Mouse (Mus musculus) frontal cortex, postnatal 36 days (tissue): ENCODE measurements around the gene Gm4952.
A peak's percentile ranks its signal among the peaks of the same experiment; 100 is the strongest.

Experiments
- DNase-seq, 2 experiments: peaks; one replicate each; pipeline ENCODE4 v3.0.0; 2022; ENCODE audit warnings: low spot score in 2 of 2

Gm4952 gene

DNA sequence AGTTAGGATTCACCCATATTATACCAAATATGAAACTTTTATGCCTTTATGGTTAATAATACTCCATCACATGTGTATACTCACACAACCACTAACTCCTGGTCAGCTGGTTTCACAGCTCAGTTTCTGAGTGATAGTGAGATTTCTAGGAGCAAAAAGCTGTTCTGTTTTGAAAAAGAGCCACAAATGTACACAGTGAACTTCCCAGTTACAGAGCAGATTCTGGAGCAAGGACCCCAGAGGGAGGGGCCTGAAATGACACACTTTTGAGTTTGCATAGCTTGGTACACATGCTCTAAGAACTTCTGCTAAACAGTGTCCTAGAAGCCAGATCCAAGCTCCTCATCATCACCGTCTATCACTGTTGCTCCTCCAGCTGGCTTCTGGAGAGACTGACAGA is at the start of gene Gm4952:
Gm4952 (plus strand) TSS at position 301 of the 400 bp plus-strand sequence.
- no peak for DNase-seq

DNA sequence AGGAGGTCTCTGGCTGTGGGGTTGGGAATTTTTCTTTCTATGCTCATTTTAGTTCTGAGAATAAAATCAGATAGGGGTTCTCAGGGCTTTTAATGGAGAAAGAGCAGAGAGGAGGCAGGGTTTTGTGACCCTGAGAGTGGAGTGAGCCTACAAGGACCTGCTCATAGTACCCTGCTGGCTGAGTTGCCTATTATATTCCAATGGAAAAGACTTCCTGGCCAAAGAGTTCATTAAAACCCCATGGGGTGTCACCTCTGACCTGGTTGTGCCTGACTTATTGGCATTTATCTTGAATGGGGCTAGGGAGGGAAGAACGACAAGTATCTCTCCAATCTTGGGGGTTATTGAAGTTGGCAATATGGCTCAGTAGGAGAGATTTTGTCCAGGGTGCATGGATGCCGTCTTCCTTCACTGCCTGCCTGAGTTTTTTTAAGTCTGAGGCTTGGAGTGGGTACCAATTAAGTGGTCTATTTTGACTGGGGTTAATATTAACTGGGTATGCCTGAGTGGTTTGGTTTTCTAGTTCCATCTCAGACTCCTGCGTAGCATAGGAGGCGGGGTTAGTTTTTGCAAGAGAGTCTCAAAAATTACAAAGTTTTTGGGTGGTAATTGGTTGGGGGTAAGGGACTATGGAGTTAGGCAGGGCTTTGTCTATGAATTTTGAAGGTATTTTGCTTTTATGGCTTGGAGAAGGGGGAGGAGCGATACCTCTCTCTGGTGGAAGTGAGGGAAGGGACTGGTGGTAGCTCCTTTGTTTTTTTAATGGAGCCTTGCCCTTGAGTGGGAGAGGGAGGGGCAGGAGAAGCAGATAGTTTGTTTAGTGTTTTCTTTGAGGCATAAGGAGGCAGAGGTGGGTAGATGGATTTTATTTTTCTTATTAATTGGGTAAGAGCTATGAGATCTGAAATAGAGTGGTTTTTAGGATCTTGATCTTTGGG is 49.5 kb upstream of the Gm4952 start:
- no peak for DNase-seq

DNA sequence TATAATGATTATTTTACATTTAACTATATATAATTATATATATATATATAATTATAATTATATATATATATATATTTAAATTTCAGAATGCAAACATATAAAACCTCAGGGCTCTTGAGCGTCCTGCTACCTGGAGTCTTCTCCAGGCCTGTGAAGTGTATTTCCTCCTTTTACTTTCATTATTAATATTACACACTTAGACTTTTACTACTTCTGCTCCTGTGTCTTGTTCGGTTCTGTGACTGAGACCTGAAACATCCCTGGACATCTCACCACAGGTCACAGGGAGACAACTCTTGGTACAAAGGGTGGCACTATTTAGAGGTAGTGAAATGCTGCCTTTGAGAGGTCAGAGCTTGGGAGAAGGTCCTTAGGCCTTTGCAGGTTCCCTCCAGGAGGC is 43.5 kb upstream of the Gm4952 start:
- no peak for DNase-seq

GRCm38 (mm10) chr19:12558219-12558618 is 41.6 kb upstream of the Gm4952 start:
- no peak for DNase-seq

DNA sequence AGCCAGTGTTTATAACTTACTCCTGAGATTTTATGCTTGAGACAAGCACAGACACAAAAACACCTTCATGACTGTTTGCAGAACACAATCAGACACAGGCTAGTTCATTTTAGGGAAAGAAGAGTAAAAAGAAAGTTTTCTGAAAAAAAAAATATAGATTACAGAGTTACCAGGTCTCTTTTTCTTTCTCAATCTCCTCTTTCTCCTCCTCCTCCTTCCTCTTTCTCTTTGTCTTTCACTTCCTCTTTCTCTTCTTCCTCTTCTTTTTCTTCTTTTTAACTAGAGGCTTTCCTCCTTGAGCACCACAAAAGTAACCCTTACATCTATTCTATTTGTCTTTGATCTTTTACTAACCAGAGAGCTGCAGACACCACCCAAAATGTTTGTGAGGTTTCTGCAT is 35.6 kb upstream of the Gm4952 start:
- no peak for DNase-seq

- no peak for DNase-seq
Observed at GRCm38 (mm10) chr19:12567011-12567410, 32.8 kb upstream of the Gm4952 start.

- no peak for DNase-seq
Observed at GRCm38 (mm10) chr19:12570866-12571265, 28.9 kb upstream of the Gm4952 start.

GRCm38 (mm10) chr19:12571687-12572086 is 28.1 kb upstream of the Gm4952 start:
- DNase-seq: no peak

- DNase-seq: no peak
Observed at GRCm38 (mm10) chr19:12572614-12573265, 27.0 kb upstream of the Gm4952 start.

GRCm38 (mm10) chr19:12573266-12574011 is 26.3 kb upstream of the Gm4952 start:
- peak; percentile 60 to 79 for DNase-seq

- DNase-seq: no peak
Observed at GRCm38 (mm10) chr19:12574012-12574407, 25.8 kb upstream of the Gm4952 start.

- no peak for DNase-seq
Observed at GRCm38 (mm10) chr19:12575107-12575506, 24.7 kb upstream of the Gm4952 start.

GRCm38 (mm10) chr19:12575514-12575913 is 24.3 kb upstream of the Gm4952 start:
- no peak for DNase-seq

GRCm38 (mm10) chr19:12576639-12577038 is 23.1 kb upstream of the Gm4952 start:
- DNase-seq: no peak

GRCm38 (mm10) chr19:12585310-12585709 is 14.5 kb upstream of the Gm4952 start:
- no peak for DNase-seq

DNA sequence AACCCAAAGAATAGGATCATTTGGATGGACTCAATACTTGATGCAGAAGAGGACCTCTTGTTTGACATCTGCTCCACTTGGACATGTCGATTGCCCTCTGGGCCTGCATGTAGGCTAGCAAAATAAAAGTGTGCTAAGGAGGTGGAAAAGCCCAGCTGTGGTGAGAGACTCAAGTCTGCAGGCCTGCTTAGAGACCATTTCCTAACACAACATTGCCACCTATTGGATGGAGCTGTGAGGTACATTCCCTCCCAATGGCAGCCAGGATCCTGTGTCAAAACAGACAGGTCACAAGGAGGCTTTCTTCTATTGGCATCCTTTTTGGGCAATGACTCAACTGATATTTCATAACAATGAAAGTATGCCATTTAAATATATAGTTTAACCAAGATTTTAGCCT is 7.9 kb upstream of the Gm4952 start:
- peak; percentile 64 to 80 for DNase-seq

GRCm38 (mm10) chr19:12595135-12595529 is 4.6 kb upstream of the Gm4952 start:
- DNase-seq: no peak

GRCm38 (mm10) chr19:12595530-12596289 is 4.1 kb upstream of the Gm4952 start:
- DNase-seq: peak; percentile 53 to 64

- peak; percentile 30 to 51 for DNase-seq
Observed at GRCm38 (mm10) chr19:12596290-12597072, 3.3 kb upstream of the Gm4952 start.

- DNase-seq: peak in 1 of 2 experiments; percentile 24
Observed at GRCm38 (mm10) chr19:12597073-12597405, 2.7 kb upstream of the Gm4952 start.

GRCm38 (mm10) chr19:12598674-12599073 is 1.1 kb upstream of the Gm4952 start:
- DNase-seq: no peak
